Mouse (Mus musculus) forebrain, embryonic 10.5 days (tissue): Measurements from ENCODE around the gene Ankrd9. TPM values are rescaled to one million over a fixed set of nuclear protein-coding genes. Genes with fewer than 3 reads are reported as not detected.

ENCODE experiments used
- DNase-seq: peaks from one replicate; pipeline ENCODE4 v3.0.0-alpha.2; 2017; ENCODE audit warnings: low spot score; ENCODE audit errors: extremely low spot score
- H3K27ac ChIP-seq: fragments of 300-500 bp; sonication (generic); 2 replicates; pipeline ENCODE4 v1.5.1; 2016; ENCODE audit warnings: mild to moderate bottlenecking
- H3K27me3 ChIP-seq: fragments of 300-500 bp; sonication (generic); 2 replicates; pipeline ENCODE4 v1.6.1; 2016; ENCODE audit warnings: mild to moderate bottlenecking; ENCODE audit not compliant: poor library complexity, severe bottlenecking
- H3K36me3 ChIP-seq: fragments of 300-500 bp; sonication (generic); replicated peaks from 2 replicates; pipeline ENCODE4 v1.6.1; 2016; ENCODE audit warnings: mild to moderate bottlenecking, moderate library complexity
- H3K4me1 ChIP-seq: fragments of 300-500 bp; sonication (generic); 2 replicates; pipeline ENCODE4 v1.6.1; 2016
- H3K4me3 ChIP-seq: fragments of 300-500 bp; sonication (generic); 2 replicates; pipeline ENCODE4 v1.5.1; 2016; ENCODE audit warnings: mild to moderate bottlenecking, moderate library complexity
- H3K9me3 ChIP-seq: fragments of 300-500 bp; sonication (generic); 2 replicates; pipeline ENCODE4 v1.6.1; 2016; ENCODE audit warnings: mild to moderate bottlenecking, moderate library complexity
- WGBS: fragments of 180-500 bp; shearing (Covaris S2); methylation state at CpG from one replicate; pipeline ENCODE4 v1.1.7; 2016; 5-methylcytosine and 5-hydroxymethylcytosine counted together
- polyA plus RNA-seq: library from polyadenylated mRNA; unstranded; fragments of >200 nt; fragmentation: Nextera tagmentation; extraction: Ambion mirVana; gene quantifications from 2 replicates; pipeline ENCODE4 v1.2.1, GENCODE M21; 2016

The Ankrd9 gene
- polyA plus RNA-seq, 1 experiment from 2014 or later = 20.4 TPM

GRCm38 (mm10) chr12:110984598-110984997 is 5.8 kb upstream of the Ankrd9 start:
- 86% methylated on average over 4 of the region's 4 CpGs for WGBS
- H3K27me3 ChIP-seq = peaks cover 7% of the 10 kb centered on the region
- peaks cover 9% of the 10 kb centered on the region for H3K4me1 ChIP-seq
- DNase-seq = no peak
- H3K9me3 ChIP-seq = no peaks in the 10 kb centered on the region
- H3K4me3 ChIP-seq = no peak overlapping the region
- no peaks in the 10 kb centered on the region for H3K36me3 ChIP-seq
- H3K27ac ChIP-seq = no peak overlapping the region

- Histone ChIP-seq H3K36me3 (no peaks in the 10 kb centered on the region), H3K4me3 (no peak overlapping the region), H3K9me3 (no peaks in the 10 kb centered on the region), H3K27ac (no peak overlapping the region), H3K4me1 (peaks cover 18% of the 10 kb centered on the region), H3K27me3 (peaks cover 9% of the 10 kb centered on the region)
- no peak for DNase-seq
- WGBS = 94% methylated on average over 8 of the region's 8 CpGs
Measured at GRCm38 (mm10) chr12:110983714-110984113, 4.9 kb upstream of the Ankrd9 start.

GRCm38 (mm10) chr12:110983083-110983482 is 4.2 kb upstream of the Ankrd9 start:
- Histone ChIP-seq H3K27ac (no peak overlapping the region), H3K4me3 (no peak overlapping the region), H3K4me1 (peaks cover 23% of the 10 kb centered on the region), H3K27me3 (peaks cover 9% of the 10 kb centered on the region), H3K9me3 (no peaks in the 10 kb centered on the region), H3K36me3 (no peaks in the 10 kb centered on the region)
- 84% methylated on average over 8 of the region's 8 CpGs for WGBS
- DNase-seq = no peak

GRCm38 (mm10) chr12:110981736-110982135 is 2.9 kb upstream of the Ankrd9 start:
- peaks cover 10% of the 10 kb centered on the region for H3K36me3 ChIP-seq
- WGBS = 88% methylated on average over 3 of the region's 3 CpGs
- no peak for DNase-seq
- H3K27ac ChIP-seq = no peak overlapping the region
- H3K27me3 ChIP-seq = peaks cover 17% of the 10 kb centered on the region
- H3K4me1 ChIP-seq = peaks cover 36% of the 10 kb centered on the region
- H3K4me3 ChIP-seq = no peak overlapping the region
- no peaks in the 10 kb centered on the region for H3K9me3 ChIP-seq

GRCm38 (mm10) chr12:110979808-110980207 is 968 bp upstream of the Ankrd9 start:
- Histone ChIP-seq H3K9me3 (no peaks in the 10 kb centered on the region; the same call in 1 of the 2 replicates), H3K4me3 (no peak overlapping the region), H3K4me1 (peaks cover 45% of the 10 kb centered on the region), H3K27ac (peak overlapping the region; percentile 94), H3K36me3 (peaks cover 29% of the 10 kb centered on the region), H3K27me3 (peaks cover 19% of the 10 kb centered on the region)
- 83% methylated on average over 3 of the region's 3 CpGs for WGBS
- DNase-seq = no peak

- DNase-seq = no peak
- Histone ChIP-seq H3K9me3 (no peaks in the 10 kb centered on the region; the same call in 1 of the 2 replicates), H3K4me3 (peak overlapping the region; percentile 93), H3K4me1 (peaks cover 39% of the 10 kb centered on the region), H3K27ac (peak overlapping the region; percentile 94), H3K36me3 (peaks cover 47% of the 10 kb centered on the region), H3K27me3 (peaks cover 19% of the 10 kb centered on the region)
- WGBS = 46% methylated on average over 14 of the region's 14 CpGs
Measured at GRCm38 (mm10) chr12:110977896-110978606, 789 bp downstream of the Ankrd9 start.

- peak overlapping the region; percentile 30; the same call in 1 of the 2 replicates for H3K27ac ChIP-seq
- DNase-seq = no peak
- peaks cover 19% of the 10 kb centered on the region for H3K27me3 ChIP-seq
- H3K4me1 ChIP-seq = peaks cover 38% of the 10 kb centered on the region
- H3K36me3 ChIP-seq = peaks cover 53% of the 10 kb centered on the region
- 96% methylated on average over 18 of the region's 18 CpGs for WGBS
- no peaks in the 10 kb centered on the region; the same call in 1 of the 2 replicates for H3K9me3 ChIP-seq
- H3K4me3 ChIP-seq = peak overlapping the region; percentile 93
Measured at GRCm38 (mm10) chr12:110977345-110977733, 1.5 kb downstream of the Ankrd9 start.

GRCm38 (mm10) chr12:110976589-110977344 is 2.1 kb downstream of the Ankrd9 start:
- H3K27me3 ChIP-seq = peaks cover 19% of the 10 kb centered on the region
- peak overlapping the region; percentile 93; the same call in 1 of the 2 replicates for H3K4me3 ChIP-seq
- 0 out of 2 replicates have a peak overlapping the region, but pooled peaks have one; percentile 30 for H3K27ac ChIP-seq
- H3K9me3 ChIP-seq = no peaks in the 10 kb centered on the region; the same call in 1 of the 2 replicates
- 93% methylated on average over 60 of the region's 60 CpGs for WGBS
- peaks cover 56% of the 10 kb centered on the region for H3K36me3 ChIP-seq
- DNase-seq = no peak
- H3K4me1 ChIP-seq = peaks cover 38% of the 10 kb centered on the region

GRCm38 (mm10) chr12:110975838-110976468 is 2.9 kb downstream of the Ankrd9 start:
- peaks cover 38% of the 10 kb centered on the region for H3K4me1 ChIP-seq
- H3K9me3 ChIP-seq = no peaks in the 10 kb centered on the region; the same call in 1 of the 2 replicates
- H3K27me3 ChIP-seq = peaks cover 19% of the 10 kb centered on the region
- peaks cover 58% of the 10 kb centered on the region for H3K36me3 ChIP-seq
- DNase-seq = no peak
- no peak overlapping the region for H3K27ac ChIP-seq
- WGBS = 93% methylated on average over 4 of the region's 4 CpGs
- 0 out of 2 replicates have a peak overlapping the region, but pooled peaks have one; percentile 12 for H3K4me3 ChIP-seq

GRCm38 (mm10) chr12:110975385-110975784 is 3.5 kb downstream of the Ankrd9 start:
- H3K4me3 ChIP-seq = 0 out of 2 replicates have a peak overlapping the region, but pooled peaks have one; percentile 12
- WGBS = 91% methylated on average over 5 of the region's 5 CpGs
- no peaks in the 10 kb centered on the region; the same call in 1 of the 2 replicates for H3K9me3 ChIP-seq
- H3K4me1 ChIP-seq = peaks cover 38% of the 10 kb centered on the region
- peaks cover 19% of the 10 kb centered on the region for H3K27me3 ChIP-seq
- no peak for DNase-seq
- no peak overlapping the region for H3K27ac ChIP-seq
- H3K36me3 ChIP-seq = peaks cover 63% of the 10 kb centered on the region

- Histone ChIP-seq H3K4me3 (no peak overlapping the region), H3K9me3 (no peaks in the 10 kb centered on the region; the same call in 1 of the 2 replicates), H3K27ac (no peak overlapping the region; the same call in 1 of the 2 replicates), H3K36me3 (peaks cover 70% of the 10 kb centered on the region), H3K4me1 (peaks cover 37% of the 10 kb centered on the region), H3K27me3 (peaks cover 13% of the 10 kb centered on the region)
- DNase-seq = no peak
- 85% methylated on average over 6 of the region's 6 CpGs for WGBS
Measured at GRCm38 (mm10) chr12:110974726-110975125, 4.1 kb downstream of the Ankrd9 start.

- peaks cover 74% of the 10 kb centered on the region for H3K36me3 ChIP-seq
- H3K4me3 ChIP-seq = no peak overlapping the region
- H3K4me1 ChIP-seq = peaks cover 33% of the 10 kb centered on the region
- DNase-seq = no peak
- peaks cover 10% of the 10 kb centered on the region; the same call in 1 of the 2 replicates for H3K27me3 ChIP-seq
- no peak overlapping the region for H3K27ac ChIP-seq
- no peaks in the 10 kb centered on the region; the same call in 1 of the 2 replicates for H3K9me3 ChIP-seq
- 90% methylated on average over 7 of the region's 7 CpGs for WGBS
Measured at GRCm38 (mm10) chr12:110974295-110974694, 4.5 kb downstream of the Ankrd9 start.
